Mouse (Mus musculus): ENCODE results near the gene Ltb.

GRCm38 (mm10) chr17:35173329-35173728 is 20.9 kb upstream of the Ltb start:
- TF ChIP-seq CTCF (IDR thresholded peaks at IDR 0.05) (no peak), POLR2A (IDR thresholded peaks at IDR 0.05; ENCODE audit: insufficient read depth, low read depth, low read length) (no peak), EP300 (IDR thresholded peaks at IDR 0.05; ENCODE audit: insufficient read depth, low read depth, low read length) (no peak)

Measured in heart, adult 2 months (tissue).